Mouse (Mus musculus): ENCODE results near the gene Kdm5a. TPM values are rescaled to one million over a fixed set of nuclear protein-coding genes. Genes with fewer than 3 reads are reported as not detected.
A peak's percentile ranks its signal among the peaks of the same experiment; 100 is the strongest.

The Kdm5a gene
- polyA plus RNA-seq, 3 experiments from 2014 or later = 67.6 to 97.2 (median 82.3) TPM

- ATAC-seq = no peak
These were observed 78.3 kb downstream of the Kdm5a start for GRCm38 (mm10) chr6:120442171-120442749.

DNA sequence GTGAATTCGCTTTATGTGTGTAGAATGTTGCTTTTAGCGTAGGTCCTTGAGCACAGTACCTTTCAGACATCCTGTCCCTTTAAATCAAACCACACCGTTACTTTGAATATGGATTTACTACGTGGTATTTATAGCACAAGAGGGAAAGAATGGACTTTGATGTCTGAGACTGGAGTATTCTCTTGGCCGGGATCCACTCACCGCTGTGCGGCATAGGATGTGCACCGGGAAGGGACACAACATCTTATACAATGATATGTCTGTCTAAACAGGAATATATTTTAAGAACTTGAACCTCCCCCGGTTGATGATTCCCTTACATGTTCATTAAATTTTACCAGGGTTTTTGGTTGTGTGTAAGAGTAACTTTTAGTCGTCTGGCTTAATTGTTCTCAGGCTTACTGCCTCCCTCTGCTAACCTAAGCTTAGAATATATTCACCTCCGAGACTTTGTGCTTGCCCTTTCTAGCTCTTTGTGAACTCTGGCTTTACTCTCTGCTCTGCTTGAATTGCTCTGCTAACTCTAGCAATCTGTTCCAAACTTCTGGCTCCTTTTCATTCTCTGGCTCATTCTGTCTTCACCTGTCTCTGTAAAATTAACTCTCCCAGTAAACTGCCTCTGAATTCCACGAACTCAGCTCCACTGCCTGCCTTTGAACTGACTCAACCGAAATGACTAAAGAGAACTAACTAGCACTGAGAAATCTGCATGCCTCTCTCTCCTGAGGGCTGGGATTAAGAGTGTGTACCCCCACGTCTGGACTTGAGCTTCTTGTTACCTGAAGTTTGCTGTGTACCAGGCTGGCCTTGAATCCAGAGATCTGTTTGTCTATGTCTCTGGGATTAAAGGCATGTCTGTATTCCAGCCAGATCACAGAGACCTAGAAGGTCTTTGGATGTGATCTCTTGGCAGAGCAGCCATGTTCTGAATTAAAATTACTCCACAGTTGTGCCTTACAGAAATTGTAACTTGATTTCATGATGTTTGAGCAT, 79.7 kb downstream of the Kdm5a start:
- no peak for ATAC-seq

GRCm38 (mm10) chr6:120450208-120450607, 86.3 kb downstream of the Kdm5a start:
- ATAC-seq = no peak

DNA sequence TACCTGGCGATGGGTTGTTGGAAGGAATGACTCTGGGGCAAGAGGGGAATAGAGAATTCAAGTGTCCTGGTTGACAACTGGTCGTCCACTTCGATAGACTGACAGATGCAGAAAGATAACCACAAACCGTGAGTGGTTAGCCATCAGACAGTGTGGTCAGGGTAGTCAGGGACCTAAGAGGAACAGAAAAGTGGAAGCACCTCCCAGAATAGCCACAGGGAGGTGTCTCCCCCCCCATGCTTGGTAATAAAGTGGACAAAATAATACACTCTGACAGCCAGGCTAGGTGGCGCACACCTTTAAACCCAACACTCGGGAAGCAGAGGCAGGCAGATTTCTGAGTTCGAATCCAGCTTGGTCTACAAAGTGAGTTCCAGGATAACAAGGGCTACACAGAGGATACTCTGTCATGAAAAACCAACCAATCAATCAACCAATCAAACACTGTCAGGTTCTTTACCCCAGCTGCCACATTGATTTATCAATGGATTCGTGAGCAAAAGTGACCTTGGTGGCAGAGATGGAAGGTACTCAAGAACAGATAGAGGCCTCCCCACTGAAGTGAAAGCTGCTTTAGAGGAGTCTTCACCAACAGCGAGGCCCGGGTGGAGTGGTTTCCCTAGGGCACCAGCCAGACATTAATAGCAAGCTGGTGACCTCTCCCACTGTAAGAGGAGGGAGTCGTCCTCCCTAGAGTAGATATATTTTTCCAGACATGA, 88.6 kb downstream of the Kdm5a start:
- no peak for ATAC-seq

GRCm38 (mm10) chr6:120453103-120453445, 89.2 kb downstream of the Kdm5a start:
- peak; percentile 52 for ATAC-seq

GRCm38 (mm10) chr6:120453556-120453955, 89.6 kb downstream of the Kdm5a start:
- no peak for ATAC-seq

- ATAC-seq = peak; percentile 38
These were observed 90.7 kb downstream of the Kdm5a start for GRCm38 (mm10) chr6:120454627-120455077.

DNA sequence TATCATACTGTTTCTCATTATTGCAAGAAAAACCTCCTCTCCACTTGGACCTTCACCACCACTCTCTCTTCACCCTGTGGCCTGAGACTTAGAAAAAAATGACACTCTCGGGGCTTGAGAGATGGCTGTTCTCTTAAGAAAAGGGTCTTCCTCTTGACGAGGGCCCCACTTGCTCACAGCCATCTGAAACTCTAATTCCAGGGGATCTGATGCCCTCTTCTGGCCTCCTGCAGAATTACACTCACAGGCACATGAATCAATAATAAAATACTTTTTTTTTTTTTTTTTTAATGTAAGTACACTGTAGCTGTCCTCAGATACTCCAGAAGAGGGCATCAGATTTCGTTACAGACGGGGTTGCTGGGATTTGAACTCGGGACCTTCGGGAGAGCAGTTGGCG, 93.2 kb downstream of the Kdm5a start:
- no peak for ATAC-seq

- no peak for ATAC-seq
These were observed 93.8 kb downstream of the Kdm5a start for GRCm38 (mm10) chr6:120457751-120458150.

GRCm38 (mm10) chr6:120461217-120461616, 97.3 kb downstream of the Kdm5a start:
- ATAC-seq = no peak

DNA sequence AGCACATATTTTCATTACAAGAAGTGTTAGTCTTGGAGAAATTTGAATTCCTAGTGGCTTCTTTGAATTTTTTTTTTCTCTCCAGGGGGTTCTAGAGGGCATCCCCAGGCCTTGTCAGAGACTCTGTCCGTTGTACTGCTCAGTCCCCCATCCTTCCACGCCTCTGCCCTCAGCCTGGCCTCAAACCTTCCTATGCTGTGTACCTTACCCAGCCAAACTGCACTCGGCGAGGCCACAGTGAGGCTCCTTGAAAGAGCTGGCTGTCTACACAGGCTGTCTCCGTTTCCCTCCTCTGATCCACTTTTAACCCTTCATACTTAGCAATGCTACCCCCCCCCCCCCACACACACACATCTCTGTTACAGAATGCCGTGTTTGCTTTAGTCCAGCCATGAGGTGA, 98.3 kb downstream of the Kdm5a start:
- ATAC-seq = no peak

GRCm38 (mm10) chr6:120463086-120463871, 99.4 kb downstream of the Kdm5a start, which contains the start of gene Il17ra:
Gene Il17ra (plus strand): TSS chr6:120463247.
- peak; percentile 53 for ATAC-seq

- peak; percentile 46 for ATAC-seq
These were observed 100.0 kb downstream of the Kdm5a start for GRCm38 (mm10) chr6:120463884-120464283.

DNA sequence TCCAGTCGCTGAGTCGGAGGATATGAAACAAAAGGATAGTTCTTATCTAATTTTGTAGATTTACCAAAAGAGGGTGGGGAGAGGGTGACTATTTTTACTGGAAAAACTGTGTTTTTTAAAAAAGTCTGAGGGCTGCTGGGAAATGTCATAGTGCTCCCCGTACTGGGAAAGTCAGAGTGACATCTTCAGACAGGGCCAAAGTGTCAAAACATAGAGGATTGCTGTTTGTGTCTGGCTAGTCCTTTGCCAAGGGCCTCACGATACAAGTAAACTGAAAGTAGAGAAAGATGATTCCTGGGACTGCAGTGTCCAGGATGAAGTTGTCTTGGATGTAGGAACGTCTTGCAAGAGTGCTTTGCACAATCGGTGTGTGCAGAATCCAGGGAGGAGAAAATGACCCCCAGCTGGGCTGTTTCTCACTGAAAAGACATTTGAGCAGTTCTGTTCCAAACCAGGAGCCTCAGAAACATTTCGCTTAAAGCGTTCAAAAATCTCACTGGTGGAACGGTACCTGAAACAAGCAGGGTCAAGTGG, 100.5 kb downstream of the Kdm5a start:
- no peak for ATAC-seq

DNA sequence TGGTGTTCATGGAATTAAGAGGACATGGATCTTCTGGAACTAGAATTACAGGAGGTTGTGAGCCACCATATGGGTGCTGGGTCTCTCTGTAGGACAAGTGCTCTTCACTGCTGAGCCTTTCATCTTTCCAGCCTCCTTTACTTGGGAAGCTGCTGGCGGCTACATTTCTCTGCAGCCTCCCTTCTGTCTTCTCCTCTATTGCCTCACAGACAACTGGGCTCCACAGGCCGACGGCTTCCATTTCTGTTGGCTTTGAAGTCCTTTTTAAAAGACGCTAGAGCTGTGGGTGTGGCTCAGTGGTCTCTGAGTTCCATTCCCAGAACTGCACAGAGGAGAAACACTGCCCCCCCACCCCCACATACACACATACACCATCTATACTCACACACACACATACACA, 101.5 kb downstream of the Kdm5a start:
- ATAC-seq = no peak

- peak; percentile 75 for ATAC-seq
These were observed 102.8 kb downstream of the Kdm5a start for GRCm38 (mm10) chr6:120466609-120467329.

- ATAC-seq = no peak
These were observed 104.3 kb downstream of the Kdm5a start for GRCm38 (mm10) chr6:120468259-120468658.

DNA sequence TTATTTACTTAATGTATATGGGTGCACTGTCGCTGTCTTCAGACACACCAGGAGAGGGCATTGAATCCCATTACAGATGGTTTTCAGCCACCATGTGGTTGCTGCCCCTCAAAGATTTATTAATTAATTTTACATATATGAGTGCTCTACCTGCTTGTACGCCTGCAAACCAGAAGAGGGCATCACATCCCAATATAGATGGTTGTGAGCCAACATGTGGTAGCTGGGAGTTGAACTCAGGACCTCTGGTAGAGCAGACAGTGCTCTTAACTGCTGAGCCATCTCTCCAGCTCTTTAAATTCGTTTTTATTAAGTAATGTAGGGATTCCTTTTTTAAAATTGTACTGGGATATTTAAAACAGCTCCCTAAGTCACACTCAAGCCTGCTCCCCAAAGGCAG, 105.3 kb downstream of the Kdm5a start:
- ATAC-seq = no peak

- ATAC-seq = no peak
These were observed 105.8 kb downstream of the Kdm5a start for GRCm38 (mm10) chr6:120469770-120470169.

GRCm38 (mm10) chr6:120470666-120471065, 106.7 kb downstream of the Kdm5a start:
- ATAC-seq = peak; percentile 33

DNA sequence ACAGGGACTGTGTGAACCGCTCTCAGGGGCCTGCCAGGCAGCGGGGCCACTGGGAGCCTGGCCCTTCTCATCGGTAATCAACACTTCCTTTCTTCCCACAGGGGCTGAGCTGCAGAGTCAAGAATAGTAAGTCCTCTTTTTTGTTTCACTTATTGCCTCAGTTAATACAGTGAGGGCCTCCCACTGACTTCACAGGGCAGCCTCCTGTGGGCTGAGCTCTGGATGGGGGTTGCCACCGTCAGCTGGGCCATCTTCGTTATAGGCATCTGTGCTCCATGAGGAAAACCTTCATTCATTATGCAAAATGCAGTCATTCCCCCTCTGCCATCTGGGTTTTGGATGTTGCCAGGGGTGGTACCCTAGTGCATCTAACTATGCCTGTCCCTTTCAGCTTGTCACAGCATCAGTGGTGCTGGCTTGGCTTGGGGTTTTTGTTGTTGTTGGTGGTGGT, 108.1 kb downstream of the Kdm5a start:
- no peak for ATAC-seq
